Mouse (Mus musculus): ENCODE measurements around the gene Olfr47. TPM values are rescaled to one million over a fixed set of nuclear protein-coding genes. Genes with fewer than 3 reads are reported as not detected.

Olfr47 gene
- polyA plus RNA-seq, 1 experiment from 2014 or later = not detected

DNA sequence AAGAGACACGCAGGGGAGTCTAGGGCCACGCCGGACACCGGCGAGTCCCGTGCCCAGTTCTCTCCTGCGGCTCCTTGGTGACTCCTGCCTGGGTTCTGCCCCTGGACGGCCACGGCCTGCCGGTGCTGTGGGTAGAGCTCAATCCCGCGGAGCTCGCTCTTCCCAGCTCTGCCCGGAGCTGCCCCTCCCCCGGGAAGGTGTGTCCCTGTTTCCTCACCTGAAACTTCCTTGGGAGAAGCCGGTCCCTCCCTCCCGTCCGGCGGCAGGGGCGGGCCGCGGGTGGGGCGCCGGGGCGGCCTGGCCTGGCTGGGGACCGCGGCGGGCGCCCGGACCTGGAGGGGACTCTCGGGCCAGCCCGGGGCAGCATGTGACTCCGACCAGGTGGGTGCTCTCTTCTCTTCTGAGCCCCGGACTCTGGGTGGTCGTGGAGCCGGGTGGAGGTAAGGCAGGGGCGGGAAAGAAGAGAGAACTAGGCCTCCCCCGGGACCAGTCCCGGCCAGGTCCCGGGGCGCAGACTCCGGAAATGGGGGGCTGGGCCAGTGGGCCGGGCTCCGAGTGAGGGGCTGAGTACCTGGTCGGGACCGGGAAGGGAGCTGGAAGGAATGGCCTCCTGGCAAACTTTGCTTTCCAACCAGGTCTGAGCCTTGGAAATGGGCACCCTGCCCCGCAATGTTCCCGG lies 34.2 kb downstream of the Olfr47 start, which contains the start of gene Arhgef5:
Arhgef5 (plus strand) TSS at position 220 of the 679 bp plus-strand sequence.
- H3K9me3 ChIP-seq = no peaks in the 10 kb centered on the region
- H3K27ac ChIP-seq = no peak within 1 kb of the TSS; the same call in 1 of the 2 replicates
- peak within 1 kb of the TSS; percentile 88 for H3K4me2 ChIP-seq (replicated peaks)
- H3K4me1 ChIP-seq (replicated peaks) = peaks cover 14% of the 10 kb centered on the region
- H3K36me3 ChIP-seq = no peaks in the 10 kb centered on the region
- 1% methylated on average over 43 of the region's 48 CpGs for WGBS
- H3K4me3 ChIP-seq (replicated peaks) = peak within 1 kb of the TSS; percentile 48
- peak; percentile 86 for ATAC-seq
- H3K27me3 ChIP-seq = peaks cover 33% of the 10 kb centered on the region
- H3K9ac ChIP-seq (replicated peaks) = peak within 1 kb of the TSS; percentile 66

DNA sequence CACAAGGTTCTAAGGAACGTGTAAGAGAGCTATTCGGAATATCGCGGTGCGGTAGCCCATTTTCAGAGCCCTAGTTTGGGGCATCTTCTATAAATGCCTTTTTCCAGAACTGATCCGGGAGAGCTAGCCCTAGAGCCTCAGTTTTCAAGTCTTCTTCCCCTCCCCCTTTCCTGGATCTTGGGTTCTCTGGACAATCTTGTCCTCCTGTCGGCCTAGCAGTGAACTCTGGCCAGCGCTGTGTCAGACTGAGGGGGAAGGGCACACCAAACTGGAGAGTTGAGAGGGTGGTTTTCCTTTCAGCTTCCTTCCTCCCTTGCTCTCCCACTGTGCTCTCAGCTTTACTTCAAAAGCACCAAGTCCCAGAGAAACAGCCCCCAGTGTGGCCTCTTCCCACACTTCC lies 35.0 kb downstream of the Olfr47 start:
- ATAC-seq = no peak
- peaks cover 14% of the 10 kb centered on the region for H3K4me1 ChIP-seq (replicated peaks)
- H3K4me3 ChIP-seq (replicated peaks) = peak overlapping the region; percentile 48
- no peaks in the 10 kb centered on the region for H3K9me3 ChIP-seq
- H3K27ac ChIP-seq = no peak overlapping the region; the same call in 1 of the 2 replicates
- peaks cover 33% of the 10 kb centered on the region for H3K27me3 ChIP-seq
- no peak overlapping the region; the same call in 1 of the 2 replicates for H3K9ac ChIP-seq (replicated peaks)
- peak overlapping the region; percentile 88 for H3K4me2 ChIP-seq (replicated peaks)
- no peaks in the 10 kb centered on the region for H3K36me3 ChIP-seq
- 11% methylated on average over 8 of the region's 8 CpGs for WGBS

DNA sequence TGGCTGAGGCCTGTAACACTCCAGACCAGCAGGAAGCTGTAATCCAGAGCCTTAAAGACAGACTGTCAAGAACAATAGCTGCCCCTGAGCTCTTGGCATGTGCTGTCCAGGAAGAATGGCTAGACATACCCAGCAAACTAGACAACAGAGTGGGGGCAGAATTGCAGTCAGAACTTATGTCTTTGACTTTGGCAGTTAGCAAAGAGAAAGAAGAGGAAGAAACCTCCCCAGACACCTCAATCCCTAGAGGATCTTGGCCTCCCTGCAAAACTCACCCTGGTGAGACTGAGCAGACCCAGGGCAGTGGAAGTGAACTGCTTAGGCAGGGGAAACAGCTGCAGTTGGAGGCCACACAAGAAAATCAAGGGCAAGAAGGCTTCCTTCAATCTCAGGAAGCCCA lies 41.3 kb downstream of the Olfr47 start:
- ATAC-seq = no peak
- H3K4me1 ChIP-seq (replicated peaks) = no peaks in the 10 kb centered on the region
- H3K36me3 ChIP-seq = no peaks in the 10 kb centered on the region
- no peak overlapping the region for H3K4me3 ChIP-seq (replicated peaks)
- H3K27me3 ChIP-seq = peaks cover 2% of the 10 kb centered on the region; the same call in 1 of the 2 replicates
- no peaks in the 10 kb centered on the region for H3K9me3 ChIP-seq
- no peak overlapping the region for H3K27ac ChIP-seq
- H3K9ac ChIP-seq (replicated peaks) = no peak overlapping the region
- no peak overlapping the region for H3K4me2 ChIP-seq (replicated peaks)

DNA sequence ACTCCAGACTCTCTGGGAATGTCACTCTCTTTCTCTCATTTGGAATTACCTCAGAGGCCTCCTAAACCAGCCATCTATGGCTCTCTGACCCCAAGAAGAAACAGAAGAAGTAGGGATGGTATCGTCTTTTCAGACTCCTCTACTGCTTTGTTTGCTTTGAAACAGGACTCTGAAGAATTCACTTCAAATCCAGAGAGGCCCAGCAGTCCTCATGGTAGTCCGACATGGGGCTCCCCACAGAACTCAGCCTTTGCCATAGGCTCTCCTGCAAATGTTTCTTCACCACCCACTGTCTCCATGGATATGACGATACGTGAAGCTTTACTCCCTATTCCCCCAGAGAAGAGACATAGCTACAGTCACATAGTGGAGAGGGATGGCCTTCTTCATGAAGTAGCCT lies 42.8 kb downstream of the Olfr47 start:
- Histone ChIP-seq H3K27me3 (no peaks in the 10 kb centered on the region), H3K4me2 (replicated peaks) (no peak overlapping the region), H3K36me3 (no peaks in the 10 kb centered on the region), H3K9me3 (no peaks in the 10 kb centered on the region), H3K9ac (replicated peaks) (no peak overlapping the region), H3K4me3 (replicated peaks) (no peak overlapping the region), H3K27ac (no peak overlapping the region), H3K4me1 (replicated peaks) (no peaks in the 10 kb centered on the region)
- no peak for ATAC-seq
- WGBS = 84% methylated on average over 4 of the region's 4 CpGs

DNA sequence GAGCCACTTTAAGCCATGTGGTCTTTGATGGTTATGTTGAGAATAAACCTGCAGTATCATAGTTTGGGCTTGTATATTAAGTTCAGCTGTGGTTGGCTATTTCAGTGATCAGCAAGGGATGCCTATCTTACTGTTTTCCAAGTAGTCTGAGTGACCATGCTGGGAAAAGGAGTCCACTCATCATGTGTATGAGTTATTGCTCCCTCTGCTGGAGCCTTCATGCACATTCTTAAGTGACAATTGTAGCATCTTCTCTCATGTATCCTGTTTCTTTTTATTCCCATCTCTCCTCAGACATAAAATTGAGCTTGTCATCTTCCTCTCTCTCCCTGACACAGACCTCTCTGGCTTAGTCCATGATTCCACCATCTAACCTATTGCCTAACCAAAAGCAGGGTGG lies 46.9 kb downstream of the Olfr47 start:
- H3K27me3 ChIP-seq = no peaks in the 10 kb centered on the region
- H3K9ac ChIP-seq (replicated peaks) = no peak overlapping the region
- no peaks in the 10 kb centered on the region for H3K36me3 ChIP-seq
- H3K4me2 ChIP-seq (replicated peaks) = no peak overlapping the region
- no peak for ATAC-seq
- no peak overlapping the region for H3K4me3 ChIP-seq (replicated peaks)
- no peaks in the 10 kb centered on the region for H3K4me1 ChIP-seq (replicated peaks)
- no peak overlapping the region for H3K27ac ChIP-seq
- H3K9me3 ChIP-seq = no peaks in the 10 kb centered on the region

DNA sequence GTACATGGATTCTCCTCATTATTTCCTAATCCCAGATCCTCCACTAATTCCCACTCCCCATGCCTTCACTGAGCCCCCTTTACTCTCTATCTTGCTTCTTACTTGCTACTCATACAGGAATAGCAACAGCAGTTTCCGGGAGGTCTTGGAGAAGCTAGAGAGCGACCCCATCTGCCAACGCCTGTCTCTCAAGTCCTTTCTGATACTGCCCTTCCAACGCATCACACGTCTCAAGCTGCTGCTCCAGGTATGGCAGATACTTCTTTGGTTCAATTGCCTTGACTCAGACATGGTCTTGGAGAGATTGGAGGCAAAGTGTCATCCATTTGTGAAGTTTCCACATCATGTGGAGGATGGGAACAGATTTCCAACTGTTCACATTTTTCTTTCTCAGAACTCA lies 49.2 kb downstream of the Olfr47 start:
- Histone ChIP-seq H3K4me1 (replicated peaks) (no peaks in the 10 kb centered on the region), H3K27ac (no peak overlapping the region), H3K4me2 (replicated peaks) (no peak overlapping the region), H3K36me3 (no peaks in the 10 kb centered on the region), H3K9me3 (no peaks in the 10 kb centered on the region), H3K27me3 (no peaks in the 10 kb centered on the region), H3K9ac (replicated peaks) (no peak overlapping the region), H3K4me3 (replicated peaks) (no peak overlapping the region)
- no peak for ATAC-seq
- 94% methylated on average over 5 of the region's 5 CpGs for WGBS

Other genes starting within 250 kb of the Olfr47 start
- not detected in 2 replicates for gene Olfr441, start 125.2 kb upstream of the Olfr47 start, polyA plus RNA-seq (2015; fragmentation: Nextera tagmentation; extraction: Ambion mirVana)
- gene Olfr237-ps1, start 85.0 kb upstream of the Olfr47 start, polyA plus RNA-seq (2015; fragmentation: Nextera tagmentation; extraction: Ambion mirVana) = not detected in 2 replicates
- gene Olfr437, start 68.2 kb upstream of the Olfr47 start, polyA plus RNA-seq (2015; fragmentation: Nextera tagmentation; extraction: Ambion mirVana) = not detected in 2 replicates
- not detected in 2 replicates for gene Olfr13, start 59.4 kb upstream of the Olfr47 start, polyA plus RNA-seq (2015; fragmentation: Nextera tagmentation; extraction: Ambion mirVana)
- gene Olfr435, start 34.4 kb upstream of the Olfr47 start, polyA plus RNA-seq (2015; fragmentation: Nextera tagmentation; extraction: Ambion mirVana) = not detected in 2 replicates
- not detected in 2 replicates for gene Olfr434, start 18.5 kb upstream of the Olfr47 start, polyA plus RNA-seq (2015; fragmentation: Nextera tagmentation; extraction: Ambion mirVana)
- 1.8 and 2.0 TPM in 2 replicates for gene Arhgef5, start 34.1 kb downstream of the Olfr47 start, polyA plus RNA-seq (2015; fragmentation: Nextera tagmentation; extraction: Ambion mirVana)
- not detected in 2 replicates for gene Nobox, start 78.0 kb downstream of the Olfr47 start, polyA plus RNA-seq (2015; fragmentation: Nextera tagmentation; extraction: Ambion mirVana)